Mouse (Mus musculus): Measurements from ENCODE around the gene Myo6. TPM values are rescaled to one million over a fixed set of nuclear protein-coding genes. Genes with fewer than 3 reads are reported as not detected.
"Not testable (repeated sequence)": the region's sequence is repeated elsewhere in the genome, so short reads cannot be mapped to it uniquely, and the experiment has no call there.

Myo6 gene
- total RNA-seq, 1 experiment from 2014 or later = 14.0 TPM

DNA sequence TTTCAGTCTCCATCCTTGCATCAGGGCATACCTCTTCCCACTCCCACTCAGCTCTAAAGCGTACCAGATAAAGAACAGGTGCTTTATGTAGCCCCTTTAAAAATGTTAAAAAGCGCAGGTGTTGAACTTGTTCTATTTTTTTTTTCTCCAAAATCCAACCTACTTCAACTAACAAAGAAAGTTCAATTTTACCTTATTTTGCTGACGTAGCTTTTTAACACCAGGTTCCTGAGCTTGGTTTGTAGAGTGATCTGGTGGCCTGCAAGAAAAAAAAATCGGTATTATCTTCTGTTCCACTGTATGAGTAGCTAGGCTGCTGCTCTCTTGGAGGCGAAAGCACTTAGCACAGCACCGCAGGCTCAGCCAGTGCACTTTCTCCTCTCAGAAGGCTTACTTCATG is 151.1 kb downstream of the Myo6 start:
- no peak for ATAC-seq (replicated peaks in 1 of 2; ENCODE audit: insufficient read depth in 1 of 2, low FRiP score in 2 of 2, low TSS enrichment in 1 of 2, low read depth in 1 of 2, poor library complexity in 2 of 2, severe bottlenecking in 2 of 2)

DNA sequence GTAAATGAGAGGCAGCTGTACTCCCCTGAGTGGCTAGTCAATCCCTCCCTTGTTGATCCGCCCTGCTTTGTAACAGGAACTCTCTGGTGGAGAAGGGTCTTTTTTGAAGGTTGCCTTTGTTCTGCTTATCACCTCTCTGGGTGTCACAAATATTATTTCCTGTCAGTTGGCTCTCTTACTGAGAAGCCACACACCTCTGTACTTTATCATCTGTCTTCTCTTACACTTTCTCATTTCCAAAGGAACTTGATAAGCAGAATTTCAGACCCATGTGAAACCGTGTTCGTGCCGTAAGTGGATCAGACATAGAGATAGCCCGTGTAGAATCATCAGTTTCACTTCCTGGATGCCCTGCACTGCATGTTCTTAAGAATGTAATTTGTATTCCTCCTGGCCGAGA is 153.2 kb downstream of the Myo6 start:
- ATAC-seq (replicated peaks in 1 of 2; ENCODE audit: insufficient read depth in 1 of 2, low FRiP score in 2 of 2, low TSS enrichment in 1 of 2, low read depth in 1 of 2, poor library complexity in 2 of 2, severe bottlenecking in 2 of 2) = 0 out of 4 replicates have a peak, but pooled peaks of 1 of the 2 experiments have one; percentile 27

DNA sequence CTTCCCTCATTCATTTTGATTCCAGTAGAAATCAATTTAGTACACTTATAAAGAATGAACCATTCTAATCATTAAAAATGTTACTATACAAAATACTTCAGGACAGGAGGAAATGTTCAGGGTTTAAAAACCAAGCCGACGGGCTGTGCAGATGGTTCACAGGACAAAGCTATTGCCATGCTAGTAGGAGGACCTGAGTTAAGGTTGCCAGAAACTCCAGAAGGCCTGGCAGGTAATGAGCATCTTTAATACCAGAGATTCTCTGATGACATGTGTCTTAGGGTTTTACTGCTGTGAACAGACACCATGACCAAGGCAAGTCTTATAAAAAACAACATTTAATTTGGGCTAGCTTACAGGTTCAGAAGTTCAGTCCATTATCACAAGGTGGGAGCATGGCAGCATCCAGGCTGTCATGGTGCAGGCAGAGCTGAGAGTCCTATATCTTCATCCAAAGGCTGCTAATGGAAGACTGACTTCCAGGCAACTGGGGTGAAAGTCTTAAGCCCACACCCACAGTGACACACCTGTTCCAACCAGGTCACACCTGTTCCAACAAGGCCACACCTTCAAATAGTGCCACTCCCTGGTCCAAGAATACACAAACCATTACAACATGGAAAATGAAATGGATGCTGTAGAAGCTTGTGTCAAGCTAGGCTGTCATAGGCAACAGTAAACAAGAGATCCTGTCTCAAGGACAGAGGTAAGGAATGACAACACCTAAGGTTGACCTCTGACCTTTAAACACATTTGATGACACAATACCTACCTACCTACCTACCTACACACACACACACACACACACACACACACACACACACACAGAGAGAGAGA is 156.4 kb downstream of the Myo6 start:
- ATAC-seq (replicated peaks in 1 of 2; ENCODE audit: insufficient read depth in 1 of 2, low FRiP score in 2 of 2, low TSS enrichment in 1 of 2, low read depth in 1 of 2, poor library complexity in 2 of 2, severe bottlenecking in 2 of 2) = not testable (repeated sequence)

DNA sequence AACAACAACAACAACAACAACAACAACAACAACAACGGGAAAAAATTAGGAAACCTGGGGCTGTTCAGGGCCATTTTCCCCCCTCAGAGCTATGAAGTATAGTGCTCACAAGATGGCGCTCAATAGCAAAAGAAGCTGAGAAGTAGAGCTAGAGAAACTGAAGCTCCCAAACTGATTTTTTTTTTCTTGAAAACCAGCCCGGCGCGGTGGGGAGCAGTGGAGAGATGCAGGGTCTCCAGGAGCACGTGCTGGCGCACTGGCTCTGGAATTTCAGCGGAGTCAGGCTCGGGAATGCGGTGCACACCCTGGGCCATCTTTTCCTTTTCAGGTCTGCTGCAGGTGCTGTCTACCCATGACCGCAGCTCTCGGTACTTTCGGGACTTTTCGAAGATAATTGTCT is 167.3 kb downstream of the Myo6 start:
- ATAC-seq (replicated peaks in 1 of 2; ENCODE audit: insufficient read depth in 1 of 2, low FRiP score in 2 of 2, low TSS enrichment in 1 of 2, low read depth in 1 of 2, poor library complexity in 2 of 2, severe bottlenecking in 2 of 2) = peak; percentile 76 to 79

DNA sequence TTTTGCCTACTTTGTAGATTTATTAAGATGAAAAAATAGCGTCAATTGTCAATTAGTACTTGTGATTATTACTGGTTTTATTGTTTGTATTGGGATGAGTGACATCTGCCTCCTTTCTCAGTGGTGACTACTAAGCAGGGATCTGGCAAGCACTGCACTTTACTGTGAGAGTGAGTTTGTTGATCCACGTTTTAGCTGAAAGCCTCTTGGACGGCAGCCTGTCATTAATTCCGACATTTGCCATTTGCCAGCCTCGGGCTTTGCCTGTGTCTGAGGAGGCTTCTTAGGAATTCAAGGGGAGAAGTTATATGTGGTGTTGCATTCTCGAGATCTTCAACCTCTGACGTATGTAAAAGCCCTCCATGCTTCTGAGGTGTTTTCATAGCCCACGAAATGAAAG is 168.6 kb downstream of the Myo6 start:
- no peak for ATAC-seq (replicated peaks in 1 of 2; ENCODE audit: insufficient read depth in 1 of 2, low FRiP score in 2 of 2, low TSS enrichment in 1 of 2, low read depth in 1 of 2, poor library complexity in 2 of 2, severe bottlenecking in 2 of 2)

DNA sequence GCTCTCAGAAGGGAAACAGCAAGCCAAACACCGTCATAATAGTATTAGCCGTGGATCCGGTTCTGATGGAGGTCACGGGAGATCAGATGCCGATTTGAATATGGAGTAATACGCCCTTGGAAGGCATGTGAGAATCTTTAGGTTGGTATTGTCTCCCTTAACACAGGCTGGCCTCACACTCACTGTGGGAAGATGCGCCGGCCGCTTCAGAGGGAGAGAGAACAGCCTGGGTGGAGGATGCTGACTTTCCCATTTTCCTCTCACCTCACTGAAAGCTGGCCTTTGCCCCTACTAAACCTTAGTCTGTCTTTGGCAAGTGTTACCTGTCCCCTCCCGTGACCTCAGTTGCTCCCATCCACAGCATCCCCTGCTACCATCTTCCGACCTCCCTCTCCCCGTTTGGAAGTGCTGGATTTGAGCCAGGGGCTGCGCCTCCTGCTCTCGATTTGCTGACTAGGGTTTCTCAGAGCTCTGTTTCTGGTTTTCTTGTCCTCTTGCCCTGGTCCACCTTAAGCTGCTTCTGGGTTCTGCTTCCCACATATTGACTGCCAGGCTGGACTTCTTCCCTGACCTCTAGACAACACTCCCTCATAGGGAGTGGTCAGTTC is 169.3 kb downstream of the Myo6 start:
- ATAC-seq (replicated peaks in 1 of 2; ENCODE audit: insufficient read depth in 1 of 2, low FRiP score in 2 of 2, low TSS enrichment in 1 of 2, low read depth in 1 of 2, poor library complexity in 2 of 2, severe bottlenecking in 2 of 2) = no peak

DNA sequence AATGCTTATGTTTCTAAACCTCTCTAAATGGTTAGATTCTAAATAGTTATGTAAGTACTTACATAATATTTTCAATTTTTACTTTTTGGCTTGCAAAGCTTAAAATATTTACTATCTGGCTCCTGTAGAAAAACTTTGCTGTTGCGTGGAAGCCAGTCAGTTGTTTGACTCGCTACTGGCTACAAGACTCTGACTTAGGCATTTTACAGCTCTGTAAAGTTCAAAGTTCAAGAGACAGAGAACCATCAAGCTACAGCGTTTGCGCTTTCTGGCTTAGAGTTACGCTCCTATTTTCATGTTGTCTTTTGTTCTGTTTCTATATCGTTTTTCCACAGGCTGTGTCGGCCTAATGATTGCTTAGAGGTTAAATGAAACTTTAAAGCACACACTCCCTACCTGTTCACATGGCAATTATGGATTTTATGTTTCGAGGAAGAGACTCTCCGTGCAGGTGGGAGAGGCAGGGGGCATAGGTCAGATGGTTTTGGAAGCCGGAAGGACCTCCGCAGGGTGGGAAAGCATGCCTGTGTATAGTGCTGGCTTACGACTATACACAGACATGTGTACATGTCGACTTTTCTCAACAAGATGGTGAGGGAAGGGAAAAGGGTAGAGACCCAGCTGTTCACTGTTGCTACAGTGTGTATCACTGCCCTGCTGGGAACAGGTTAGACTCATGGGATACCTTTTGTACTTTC is 171.0 kb downstream of the Myo6 start:
- ATAC-seq (replicated peaks in 1 of 2; ENCODE audit: insufficient read depth in 1 of 2, low FRiP score in 2 of 2, low TSS enrichment in 1 of 2, low read depth in 1 of 2, poor library complexity in 2 of 2, severe bottlenecking in 2 of 2) = no peak

DNA sequence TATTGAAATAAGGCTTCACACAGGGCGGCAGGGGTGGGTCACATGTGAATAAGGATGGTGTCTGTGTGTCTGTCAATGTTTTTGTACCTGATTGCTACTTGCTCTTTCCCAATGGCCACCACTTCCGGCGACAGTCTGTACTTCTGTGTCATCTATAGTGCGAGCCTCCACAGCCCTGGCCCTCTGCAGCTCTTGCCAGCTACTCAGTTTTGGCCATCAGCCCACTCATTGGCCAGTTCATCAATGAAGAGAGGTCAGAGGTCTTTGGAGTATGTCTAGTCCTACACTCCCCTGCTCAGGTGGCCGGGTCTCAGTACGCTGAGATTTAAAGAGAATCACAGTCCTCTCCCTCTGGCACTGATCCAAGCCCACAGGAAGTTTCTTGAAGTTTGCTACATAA is 173.2 kb downstream of the Myo6 start:
- ATAC-seq (replicated peaks in 1 of 2; ENCODE audit: insufficient read depth in 1 of 2, low FRiP score in 2 of 2, low TSS enrichment in 1 of 2, low read depth in 1 of 2, poor library complexity in 2 of 2, severe bottlenecking in 2 of 2) = no peak

DNA sequence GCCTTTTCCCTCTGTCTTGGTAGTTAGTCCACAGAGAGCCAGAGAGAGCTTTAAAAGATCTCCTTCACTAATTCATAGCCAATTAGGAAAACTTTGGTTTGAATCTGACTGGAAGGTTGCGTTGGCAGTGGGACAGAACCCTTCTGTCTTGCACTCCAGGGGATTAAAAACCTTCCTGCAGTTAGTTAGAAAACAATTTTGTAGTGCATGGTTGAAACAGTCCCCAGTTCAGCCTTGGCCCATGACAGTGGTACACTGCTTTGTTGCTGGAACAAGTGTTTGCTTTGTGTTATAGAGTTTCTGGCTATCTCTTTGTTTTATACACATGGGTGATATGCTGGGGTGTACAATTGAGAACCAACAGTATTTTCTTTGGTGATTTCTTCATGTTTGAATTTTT is 176.1 kb downstream of the Myo6 start:
- ATAC-seq (replicated peaks in 1 of 2; ENCODE audit: insufficient read depth in 1 of 2, low FRiP score in 2 of 2, low TSS enrichment in 1 of 2, low read depth in 1 of 2, poor library complexity in 2 of 2, severe bottlenecking in 2 of 2) = no peak

DNA sequence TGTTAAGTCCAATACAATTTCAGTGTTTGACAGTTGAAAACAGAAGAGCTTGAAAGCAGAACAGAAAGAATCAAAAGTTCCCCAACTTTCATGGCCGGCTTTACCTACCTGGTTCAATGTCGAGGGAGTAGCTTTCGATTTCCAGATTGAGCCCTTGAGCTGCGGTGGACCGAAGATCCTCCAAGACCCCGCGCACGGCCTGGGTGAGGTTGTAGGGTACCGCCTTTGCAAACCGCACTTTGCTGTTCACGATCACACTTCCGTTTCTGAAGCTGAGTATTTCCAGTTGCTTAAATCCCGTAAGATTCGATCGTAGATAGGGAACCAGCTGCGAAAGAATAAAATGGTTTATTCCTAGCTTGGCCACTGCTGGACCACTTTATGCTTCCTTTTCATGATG is 176.9 kb downstream of the Myo6 start:
- no peak for ATAC-seq (replicated peaks in 1 of 2; ENCODE audit: insufficient read depth in 1 of 2, low FRiP score in 2 of 2, low TSS enrichment in 1 of 2, low read depth in 1 of 2, poor library complexity in 2 of 2, severe bottlenecking in 2 of 2)

DNA sequence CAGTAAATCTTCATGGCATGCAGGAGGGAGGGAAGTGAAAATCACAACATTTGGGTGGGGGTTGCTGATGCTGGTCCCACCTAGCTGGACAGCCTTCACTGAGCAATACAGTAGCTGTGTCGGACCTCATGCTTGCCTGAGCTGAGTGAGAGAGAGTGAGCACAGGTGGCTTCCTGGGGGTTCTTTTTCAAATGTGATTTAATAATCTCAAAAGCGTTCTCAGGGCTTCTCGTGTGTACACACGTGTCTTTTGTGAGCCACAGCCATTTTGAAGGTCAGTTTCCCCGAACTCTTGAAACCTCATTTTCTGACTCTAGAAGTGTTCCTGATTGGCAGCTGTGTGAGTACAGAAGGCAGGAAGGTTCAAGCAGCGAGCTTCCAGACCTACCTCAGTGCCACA is 177.7 kb downstream of the Myo6 start:
- no peak for ATAC-seq (replicated peaks in 1 of 2; ENCODE audit: insufficient read depth in 1 of 2, low FRiP score in 2 of 2, low TSS enrichment in 1 of 2, low read depth in 1 of 2, poor library complexity in 2 of 2, severe bottlenecking in 2 of 2)

DNA sequence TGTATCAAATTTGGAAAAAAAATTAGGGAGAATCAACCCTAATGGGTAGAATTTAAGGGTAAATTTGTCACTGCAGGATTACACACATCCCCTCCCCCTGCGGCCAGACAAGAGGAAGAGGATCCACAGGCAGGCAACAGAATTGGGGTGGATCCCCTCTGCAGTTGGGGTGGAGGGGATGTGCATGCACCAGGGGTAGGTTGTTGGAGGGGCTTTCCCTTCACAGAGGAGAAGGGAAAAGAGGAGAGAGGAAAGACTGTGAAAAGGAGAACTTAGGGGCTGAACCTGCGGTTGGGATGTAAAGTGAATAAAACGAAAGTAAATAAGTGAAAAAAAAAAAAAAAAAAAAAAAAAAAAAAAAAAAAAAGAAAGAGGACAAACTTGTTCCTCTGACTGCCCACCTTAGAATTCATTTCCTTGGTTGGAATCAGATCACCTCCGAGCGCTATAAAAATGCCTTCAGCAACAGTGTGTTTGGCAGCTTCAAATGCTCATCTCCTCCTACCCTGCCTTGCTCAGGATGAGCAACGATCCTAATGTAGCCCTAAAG is 179.7 kb downstream of the Myo6 start:
- peak; percentile 91 to 94 for ATAC-seq (replicated peaks in 1 of 2; ENCODE audit: insufficient read depth in 1 of 2, low FRiP score in 2 of 2, low TSS enrichment in 1 of 2, low read depth in 1 of 2, poor library complexity in 2 of 2, severe bottlenecking in 2 of 2)

DNA sequence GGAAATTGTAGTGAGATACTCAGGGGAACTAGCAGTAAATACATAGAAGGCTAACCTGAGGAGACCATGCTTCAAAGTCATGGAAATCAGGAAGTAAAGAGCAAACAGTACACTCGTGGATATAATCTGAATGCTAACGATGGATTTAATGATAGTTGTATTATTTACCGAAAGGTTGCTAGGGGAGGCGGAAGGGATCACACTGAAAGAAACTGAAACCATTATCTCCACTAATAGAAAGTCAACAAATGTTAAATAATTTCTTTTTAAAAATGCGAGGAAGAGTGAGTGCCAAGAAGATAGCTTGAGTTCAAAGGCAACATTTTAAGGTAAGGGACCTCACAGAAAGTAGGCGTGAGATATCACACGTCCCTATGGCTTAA is 186.5 kb downstream of the Myo6 start:
- no peak for ATAC-seq (replicated peaks in 1 of 2; ENCODE audit: insufficient read depth in 1 of 2, low FRiP score in 2 of 2, low TSS enrichment in 1 of 2, low read depth in 1 of 2, poor library complexity in 2 of 2, severe bottlenecking in 2 of 2)

DNA sequence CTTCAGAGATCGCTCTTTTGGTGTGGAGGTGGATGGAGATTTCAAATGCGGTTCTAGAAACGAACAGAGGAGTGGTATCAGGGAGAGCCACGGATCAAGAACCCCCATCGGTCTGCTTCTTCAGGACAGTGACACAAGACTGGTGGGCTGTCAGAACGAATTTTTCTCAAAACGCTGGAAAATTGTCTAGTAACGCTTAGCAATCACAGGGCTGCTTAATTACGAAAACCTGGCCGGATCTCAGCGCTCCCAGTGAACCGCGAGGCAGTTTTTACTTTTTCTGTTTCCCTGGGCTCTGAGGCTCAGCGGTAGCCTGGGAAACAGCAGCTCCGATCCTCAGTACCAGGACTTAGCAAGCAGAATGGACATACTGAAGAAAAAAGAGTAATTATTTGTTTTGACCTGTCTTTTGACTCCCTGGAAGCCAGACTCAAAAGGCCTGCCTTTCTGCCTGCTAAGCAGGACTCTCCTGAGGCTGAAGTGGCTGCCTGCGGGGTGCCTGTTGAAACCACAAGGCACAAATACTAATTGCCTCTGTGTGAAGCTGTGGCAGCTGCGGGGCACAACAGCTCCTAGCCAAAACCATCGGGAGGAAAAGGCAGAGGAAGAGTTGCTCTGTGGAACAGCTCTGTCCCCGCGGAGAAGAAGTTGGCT is 187.0 kb downstream of the Myo6 start:
- ATAC-seq (replicated peaks in 1 of 2; ENCODE audit: insufficient read depth in 1 of 2, low FRiP score in 2 of 2, low TSS enrichment in 1 of 2, low read depth in 1 of 2, poor library complexity in 2 of 2, severe bottlenecking in 2 of 2) = no peak

DNA sequence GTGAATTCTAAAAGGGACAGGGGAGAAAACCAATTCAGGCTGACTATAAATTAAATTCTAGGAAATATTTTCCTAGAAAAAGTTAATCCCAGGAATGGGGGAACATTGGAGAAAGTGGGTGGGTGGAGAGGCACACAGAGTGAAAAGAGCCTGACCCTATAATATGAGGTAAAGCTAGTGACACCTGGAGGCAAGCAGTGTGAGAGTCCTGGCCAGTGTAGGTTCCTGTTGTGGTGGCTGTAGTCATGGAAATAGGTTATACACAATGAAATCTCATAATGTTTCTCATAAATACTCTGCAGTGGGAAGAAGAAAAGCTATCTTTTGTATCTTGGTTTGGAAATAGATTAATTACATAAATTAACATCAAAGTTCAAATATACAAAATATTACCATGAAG is 195.2 kb downstream of the Myo6 start:
- ATAC-seq (replicated peaks in 1 of 2; ENCODE audit: insufficient read depth in 1 of 2, low FRiP score in 2 of 2, low TSS enrichment in 1 of 2, low read depth in 1 of 2, poor library complexity in 2 of 2, severe bottlenecking in 2 of 2) = peak; percentile 84 to 99
